Mouse (Mus musculus) left cerebral cortex, adult 18-20 months (tissue): ENCODE measurements around the gene Bahcc1. TPM values are rescaled to one million over a fixed set of nuclear protein-coding genes. Genes with fewer than 3 reads are reported as not detected.

ENCODE experiments used
- DNase-seq, 2 experiments: peaks; one replicate each; pipeline ENCODE4 v3.0.0; 2021 to 2022; ENCODE audit warnings: low spot score in 2 of 2, mixed read lengths in 1 of 2
- total RNA-seq, 2 experiments: library from RNA; stranded (reverse); gene quantifications; 2 replicates each; pipeline ENCODE4 v1.2.3; 2021

Gene Bahcc1
- total RNA-seq, 2 experiments from 2014 or later, result 18.8 to 19.0 TPM

- DNase-seq, result peak in 1 of 2 experiments; percentile 47
Measured at GRCm38 (mm10) chr11:120240941-120241890, 8.5 kb downstream of the Bahcc1 start.

DNA sequence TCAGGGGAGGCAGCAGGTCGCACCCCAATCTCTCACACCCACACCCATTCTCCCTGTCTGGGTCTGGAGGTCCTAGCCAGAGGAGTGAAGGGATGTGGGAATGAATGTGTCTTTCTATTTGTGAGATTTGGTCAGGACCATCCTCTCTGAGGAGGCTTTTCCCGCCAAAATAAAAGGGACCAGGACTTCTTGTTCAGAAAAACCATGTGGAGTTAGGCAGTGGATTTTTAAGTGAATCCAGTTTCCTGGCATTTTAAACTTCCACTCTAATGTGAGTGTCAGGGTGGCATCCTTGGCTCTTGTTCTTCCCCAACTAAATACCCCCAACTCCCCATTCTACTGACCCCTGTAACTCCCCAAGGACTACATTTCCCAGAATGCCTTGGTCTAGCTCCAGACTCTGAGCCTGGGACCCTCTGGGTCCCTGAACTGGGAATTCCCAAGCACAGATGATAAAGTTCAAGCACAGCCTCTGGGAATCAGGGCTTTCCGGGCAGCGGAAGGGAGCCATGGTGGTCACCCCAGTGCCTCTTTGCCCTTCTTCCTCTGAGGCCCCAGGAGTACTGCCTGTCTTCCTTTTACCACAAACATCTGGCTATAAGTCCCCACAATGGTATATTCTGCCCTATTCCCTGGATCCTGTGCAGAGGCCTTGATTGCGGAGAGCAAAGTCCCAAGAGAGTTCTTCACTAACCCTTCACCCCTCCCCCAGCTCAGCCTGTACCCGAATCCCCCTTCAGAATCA, 9.4 kb downstream of the Bahcc1 start:
- DNase-seq, result no peak

- no peak for DNase-seq
Measured at GRCm38 (mm10) chr11:120242726-120243530, 10.2 kb downstream of the Bahcc1 start.

DNA sequence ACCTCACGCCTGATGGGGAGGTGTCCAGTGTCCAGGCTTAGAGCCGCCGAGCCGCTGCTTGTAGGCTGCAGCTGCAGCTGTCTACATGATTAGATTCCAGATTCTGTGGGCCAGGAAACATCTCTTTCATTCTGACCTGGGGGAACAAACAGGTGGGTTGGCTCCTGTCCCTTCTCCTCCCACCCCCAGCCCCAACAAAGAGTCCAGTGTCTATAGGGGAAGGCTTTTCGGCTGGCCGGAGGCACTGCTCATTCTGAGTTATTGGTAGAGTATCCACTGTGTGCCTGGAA, 10.7 kb downstream of the Bahcc1 start:
- DNase-seq, result no peak

- DNase-seq, result no peak
Measured at GRCm38 (mm10) chr11:120248160-120248793, 15.5 kb downstream of the Bahcc1 start.

GRCm38 (mm10) chr11:120248899-120249298, 16.2 kb downstream of the Bahcc1 start:
- no peak for DNase-seq

GRCm38 (mm10) chr11:120250991-120251949, 18.5 kb downstream of the Bahcc1 start:
- DNase-seq, result no peak

GRCm38 (mm10) chr11:120251950-120252308, 19.2 kb downstream of the Bahcc1 start:
- DNase-seq, result no peak

GRCm38 (mm10) chr11:120252398-120252797, 19.7 kb downstream of the Bahcc1 start:
- DNase-seq, result no peak

GRCm38 (mm10) chr11:120252843-120253645, 20.3 kb downstream of the Bahcc1 start:
- DNase-seq, result no peak

- no peak for DNase-seq
Measured at GRCm38 (mm10) chr11:120253646-120254315, 21.0 kb downstream of the Bahcc1 start.

- no peak for DNase-seq
Measured at GRCm38 (mm10) chr11:120254420-120254819, 21.7 kb downstream of the Bahcc1 start.

DNA sequence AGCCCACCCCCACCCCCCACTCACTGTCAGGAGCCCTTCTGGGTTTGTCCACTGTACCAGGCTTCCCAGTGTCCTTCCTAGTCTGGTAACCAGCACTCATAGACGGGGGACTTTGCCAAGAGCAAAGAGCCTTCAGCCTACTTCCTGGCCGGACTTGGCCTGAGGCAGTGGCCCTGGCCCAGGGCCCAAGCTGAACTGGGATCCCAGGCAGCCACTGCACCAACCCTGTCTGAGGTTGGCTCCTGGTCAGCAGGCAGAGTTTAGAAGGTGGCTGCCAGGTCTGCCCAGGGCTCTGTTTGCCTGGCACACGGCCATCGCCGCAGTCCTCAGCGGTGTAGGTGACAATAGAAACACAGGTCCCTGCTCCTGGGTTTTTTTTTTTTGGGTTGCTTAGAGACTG, 22.3 kb downstream of the Bahcc1 start:
- DNase-seq, result peak in 1 of 2 experiments; percentile 32

GRCm38 (mm10) chr11:120255499-120255898, 22.8 kb downstream of the Bahcc1 start:
- no peak for DNase-seq

DNA sequence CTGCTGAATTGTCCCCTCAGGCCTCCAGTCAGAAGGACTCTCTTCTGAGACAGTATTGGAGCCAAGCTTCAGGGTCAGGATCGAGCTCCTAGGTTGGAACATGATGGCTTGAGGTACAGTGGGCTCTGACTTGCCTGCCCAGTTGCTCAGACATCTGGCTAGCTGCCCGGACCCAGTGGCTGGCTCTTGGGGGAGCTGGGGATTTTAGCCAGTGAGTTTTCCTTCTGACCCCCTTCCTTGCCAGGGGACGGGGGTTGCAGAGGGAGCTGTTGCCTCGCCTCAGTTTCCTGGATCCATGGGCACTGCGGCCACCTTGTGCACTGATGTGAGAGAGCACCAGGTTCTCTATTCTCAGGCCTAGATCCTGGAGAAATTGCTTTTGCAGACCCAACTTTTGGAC, 23.4 kb downstream of the Bahcc1 start:
- no peak for DNase-seq

DNA sequence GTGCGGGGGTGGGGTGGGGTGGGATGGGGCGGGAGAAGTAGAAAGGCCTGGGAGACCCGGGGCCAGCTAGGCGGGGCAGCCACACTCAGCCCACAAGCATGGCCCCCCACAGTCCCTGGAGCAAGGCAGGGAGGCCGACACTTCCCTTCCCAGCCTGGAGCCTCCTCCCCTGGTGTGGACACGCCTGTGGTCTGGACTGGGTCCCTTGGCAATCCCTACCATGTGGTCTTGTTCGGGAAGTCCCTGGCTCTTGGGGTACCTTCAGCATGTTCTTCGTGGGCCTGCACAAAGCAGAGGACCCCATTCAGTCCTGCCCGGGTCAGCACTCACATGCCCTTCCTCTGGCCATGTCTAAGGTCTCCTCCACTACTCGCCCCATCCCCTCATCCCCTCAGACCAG, 23.8 kb downstream of the Bahcc1 start:
- DNase-seq, result no peak

- no peak for DNase-seq
Measured at GRCm38 (mm10) chr11:120256981-120257820, 24.5 kb downstream of the Bahcc1 start.

DNA sequence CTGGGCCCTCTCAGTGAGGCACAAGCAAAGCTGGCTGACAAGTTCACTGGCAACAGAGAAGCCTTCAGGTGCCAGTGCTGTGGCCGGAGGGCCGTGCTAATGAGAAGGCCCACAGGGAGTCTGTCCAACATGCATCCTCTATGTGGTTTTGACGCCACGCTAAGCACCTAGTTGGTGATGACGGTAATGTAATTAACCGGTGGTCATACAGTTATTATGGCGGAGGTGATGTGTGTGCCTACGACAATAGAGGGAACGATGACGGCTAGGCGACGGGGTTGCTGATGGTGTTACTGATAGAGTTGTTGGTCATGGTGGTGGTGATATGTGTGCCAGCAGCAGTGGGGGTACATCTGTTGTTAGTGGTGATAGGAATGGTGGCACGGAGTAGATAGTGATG, 25.2 kb downstream of the Bahcc1 start:
- no peak for DNase-seq
